Mouse (Mus musculus) adipocyte (in vitro differentiated cells): ENCODE results near the gene 5730596B20Rik.

ENCODE experiments used
- DNase-seq: peaks from one replicate; pipeline ENCODE4 v3.0.0-alpha.2; 2016; ENCODE audit warnings: low spot score

5730596B20Rik gene

DNA sequence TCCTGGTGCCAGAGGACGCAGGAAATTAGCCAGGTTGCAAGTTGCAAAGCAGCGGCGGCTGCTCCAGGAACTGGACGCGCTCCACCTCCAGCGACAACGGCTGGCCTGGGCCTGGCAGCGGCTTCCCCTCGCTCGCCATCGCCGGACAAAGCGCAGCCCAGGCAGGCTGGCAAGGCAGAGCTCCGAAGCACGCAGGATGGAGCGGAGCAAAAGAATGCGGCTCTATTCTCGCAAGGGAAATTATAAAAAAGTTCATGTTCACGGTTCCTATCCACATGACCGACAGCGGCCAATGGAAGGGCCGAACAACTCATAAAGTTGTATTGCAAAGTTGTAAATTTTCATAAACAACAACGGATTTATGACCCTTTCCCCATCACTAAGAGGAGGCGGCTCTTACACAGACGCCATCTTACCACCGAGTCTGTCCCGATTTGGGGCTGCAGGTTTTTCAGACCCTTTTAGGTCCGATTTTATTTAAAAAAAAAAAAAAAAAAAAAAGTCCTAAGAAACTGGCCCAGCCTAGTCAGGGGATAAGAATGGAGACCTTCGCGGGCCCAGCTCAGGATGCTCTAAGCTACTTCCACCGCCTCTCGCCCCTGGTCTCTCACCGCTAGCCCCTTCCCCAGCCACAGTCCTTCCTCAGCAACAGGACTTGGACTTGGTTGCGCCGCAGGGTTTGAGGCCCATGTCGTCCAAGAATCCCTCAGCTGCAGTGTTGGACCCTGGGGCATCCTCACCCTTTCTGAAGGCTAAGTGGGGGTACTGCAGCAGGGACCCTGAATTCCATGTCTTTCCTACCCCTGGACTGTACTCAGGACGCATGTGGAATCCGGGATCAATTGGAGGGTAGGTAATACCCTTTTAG is 36.1 kb downstream of the 5730596B20Rik start, which contains the start of the genes Hoxa3 and Gm28308:
Gene Hoxa3 (minus strand): TSS at position 218 of the 868 bp plus-strand sequence.
Gene Gm28308 (minus strand): TSS at position 221 of the 868 bp plus-strand sequence.
- peak; percentile 91 for DNase-seq

GRCm38 (mm10) chr6:52214271-52214670 is 37.0 kb downstream of the 5730596B20Rik start:
- DNase-seq = peak; percentile 40

GRCm38 (mm10) chr6:52215070-52215469 is 37.8 kb downstream of the 5730596B20Rik start:
- no peak for DNase-seq

DNA sequence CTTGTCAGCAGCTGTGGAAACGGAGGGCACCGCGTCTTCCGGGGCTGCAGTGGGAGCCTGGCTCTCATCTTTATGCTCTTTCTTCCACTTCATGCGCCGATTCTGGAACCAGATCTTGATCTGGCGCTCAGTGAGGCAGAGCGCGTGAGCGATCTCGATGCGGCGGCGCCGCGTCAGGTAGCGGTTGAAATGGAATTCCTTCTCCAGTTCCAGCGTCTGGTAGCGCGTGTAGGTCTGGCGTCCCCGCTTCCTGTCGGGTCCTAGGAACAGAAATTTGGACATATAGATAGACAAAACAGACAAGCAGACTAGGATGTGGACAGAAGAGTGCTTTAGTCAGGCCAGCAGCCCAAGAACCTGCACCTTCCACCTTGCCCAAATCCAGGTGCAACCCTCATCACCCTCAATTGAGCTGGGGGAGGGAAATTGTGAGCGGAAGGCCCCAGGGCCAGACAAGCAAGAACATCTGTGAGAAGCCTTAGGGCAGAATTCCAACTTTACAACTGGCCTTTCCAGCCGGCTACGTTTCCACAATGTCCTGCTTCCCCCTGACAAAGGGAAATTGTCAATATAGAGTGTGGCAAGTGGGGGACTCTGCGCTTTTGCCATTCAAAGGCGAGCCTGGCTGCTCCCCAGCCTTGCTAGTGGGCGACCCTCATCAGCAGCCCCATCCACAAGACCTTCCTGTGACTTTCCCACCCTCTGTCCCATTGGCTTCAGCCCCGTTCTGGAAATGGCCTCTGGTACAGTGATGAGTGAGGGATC is 38.7 kb downstream of the 5730596B20Rik start:
- no peak for DNase-seq

DNA sequence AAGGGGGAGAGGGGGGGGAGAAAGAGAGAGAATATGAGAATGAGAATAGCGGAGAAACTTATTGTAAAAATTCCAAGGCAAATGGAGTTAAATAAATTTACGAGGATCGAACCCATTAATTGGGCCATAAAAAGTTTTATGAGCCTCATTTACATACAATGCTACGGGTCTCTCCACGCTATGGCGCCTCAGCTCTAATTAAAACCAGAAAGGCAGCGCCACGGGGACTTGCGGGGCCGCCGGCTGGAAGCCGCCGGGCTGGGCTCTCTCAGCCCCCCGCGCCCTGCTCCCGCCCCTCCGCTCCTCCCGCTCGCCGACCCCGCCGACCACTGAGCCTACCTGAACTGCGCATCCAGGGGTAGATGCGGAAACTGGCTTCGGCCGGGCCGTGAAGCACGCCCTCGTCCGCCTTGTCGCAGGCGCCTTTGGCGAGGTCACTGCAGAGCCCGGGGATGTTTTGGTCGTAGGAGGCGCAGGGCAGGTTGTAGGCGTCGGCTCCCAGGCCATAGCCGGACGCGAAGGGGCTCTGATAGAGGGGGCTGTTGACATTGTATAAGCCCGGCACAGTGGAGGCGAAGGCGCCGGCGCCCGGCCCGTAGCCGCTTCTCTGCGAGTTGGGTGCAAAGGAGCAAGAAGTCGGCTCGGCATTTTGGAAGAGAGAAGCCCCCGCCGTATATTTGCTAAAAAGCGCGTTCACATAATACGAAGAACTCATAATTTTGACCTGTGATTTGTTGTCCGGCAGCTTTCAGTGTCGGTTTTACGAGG is 39.6 kb downstream of the 5730596B20Rik start:
- DNase-seq = no peak

DNA sequence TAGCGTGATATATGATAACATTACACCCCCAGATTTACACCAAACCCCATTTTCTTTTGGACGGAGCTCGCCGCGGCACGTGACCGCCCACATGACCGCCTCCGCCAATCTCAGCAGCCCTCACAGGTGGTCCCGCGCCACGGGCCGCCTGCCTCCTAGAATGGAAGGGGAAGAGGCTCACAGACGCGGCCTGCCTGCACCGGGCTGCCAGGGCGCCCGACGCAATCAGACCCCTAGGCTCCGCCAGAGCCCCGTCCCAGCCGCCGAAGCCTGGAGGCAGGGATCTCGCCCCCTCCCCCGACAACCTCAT is 40.1 kb downstream of the 5730596B20Rik start:
- DNase-seq = peak; percentile 78

- DNase-seq = no peak
Observed at GRCm38 (mm10) chr6:52217895-52218642, 40.8 kb downstream of the 5730596B20Rik start.

DNA sequence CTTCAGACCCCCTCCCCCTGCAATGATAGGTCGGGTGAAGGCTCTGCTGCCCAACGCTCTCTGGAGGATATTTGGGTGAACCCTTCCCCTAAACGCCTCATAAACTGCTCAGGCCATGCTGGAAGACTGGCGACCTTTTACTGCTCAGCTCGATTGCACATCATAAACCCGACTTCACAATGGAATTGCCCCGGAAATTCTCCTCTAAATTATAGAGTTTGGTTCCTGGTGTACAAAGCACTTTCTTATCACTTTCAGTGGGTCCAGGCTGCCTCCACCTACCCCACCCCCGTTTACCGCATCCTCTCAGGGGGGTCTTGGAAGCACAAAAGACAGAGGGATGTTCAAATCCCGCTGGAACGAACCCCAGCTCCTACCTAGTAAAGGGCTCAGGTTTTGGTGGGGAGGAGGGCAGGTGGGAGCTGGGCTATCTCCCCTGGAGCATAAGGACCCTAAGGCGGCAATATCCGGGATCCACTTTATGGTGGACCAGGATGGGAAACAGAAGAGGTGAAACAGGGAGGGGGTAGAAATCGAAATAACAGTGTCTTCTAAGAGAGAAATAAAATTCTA is 41.4 kb downstream of the 5730596B20Rik start:
- no peak for DNase-seq

DNA sequence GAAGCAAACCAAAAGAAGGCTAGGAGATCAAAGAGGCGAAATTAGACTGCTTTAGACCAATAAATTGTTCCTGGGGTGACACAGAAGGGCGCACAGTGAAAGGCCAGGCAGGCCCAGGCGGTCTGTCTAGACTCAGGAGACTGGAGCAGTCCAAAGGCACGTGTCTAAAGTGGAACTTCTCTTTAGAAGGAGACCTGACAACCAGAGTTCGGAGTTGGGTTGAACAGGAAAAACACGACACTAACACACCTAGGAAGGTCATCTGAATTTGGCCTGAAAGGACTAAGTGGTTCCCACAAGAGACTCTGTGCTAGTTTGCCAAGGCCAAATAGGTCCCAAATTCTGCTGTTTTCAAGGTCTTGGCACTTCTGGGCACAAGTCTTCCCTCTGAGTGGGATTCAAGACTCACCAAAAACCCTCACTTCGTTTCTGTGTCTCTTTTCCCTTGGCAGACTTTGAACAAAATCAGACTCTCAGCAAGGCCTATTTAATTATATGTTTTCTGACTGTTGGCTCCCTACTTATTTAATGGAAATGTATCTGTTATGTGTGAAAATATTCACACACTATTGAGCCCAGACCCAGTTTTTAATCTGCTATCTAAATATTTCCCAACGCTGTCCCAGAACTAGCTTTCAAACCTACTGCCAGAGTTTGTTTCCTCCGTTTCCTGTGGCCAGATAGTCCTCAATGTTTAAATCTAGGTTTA is 42.1 kb downstream of the 5730596B20Rik start:
- DNase-seq = no peak

DNA sequence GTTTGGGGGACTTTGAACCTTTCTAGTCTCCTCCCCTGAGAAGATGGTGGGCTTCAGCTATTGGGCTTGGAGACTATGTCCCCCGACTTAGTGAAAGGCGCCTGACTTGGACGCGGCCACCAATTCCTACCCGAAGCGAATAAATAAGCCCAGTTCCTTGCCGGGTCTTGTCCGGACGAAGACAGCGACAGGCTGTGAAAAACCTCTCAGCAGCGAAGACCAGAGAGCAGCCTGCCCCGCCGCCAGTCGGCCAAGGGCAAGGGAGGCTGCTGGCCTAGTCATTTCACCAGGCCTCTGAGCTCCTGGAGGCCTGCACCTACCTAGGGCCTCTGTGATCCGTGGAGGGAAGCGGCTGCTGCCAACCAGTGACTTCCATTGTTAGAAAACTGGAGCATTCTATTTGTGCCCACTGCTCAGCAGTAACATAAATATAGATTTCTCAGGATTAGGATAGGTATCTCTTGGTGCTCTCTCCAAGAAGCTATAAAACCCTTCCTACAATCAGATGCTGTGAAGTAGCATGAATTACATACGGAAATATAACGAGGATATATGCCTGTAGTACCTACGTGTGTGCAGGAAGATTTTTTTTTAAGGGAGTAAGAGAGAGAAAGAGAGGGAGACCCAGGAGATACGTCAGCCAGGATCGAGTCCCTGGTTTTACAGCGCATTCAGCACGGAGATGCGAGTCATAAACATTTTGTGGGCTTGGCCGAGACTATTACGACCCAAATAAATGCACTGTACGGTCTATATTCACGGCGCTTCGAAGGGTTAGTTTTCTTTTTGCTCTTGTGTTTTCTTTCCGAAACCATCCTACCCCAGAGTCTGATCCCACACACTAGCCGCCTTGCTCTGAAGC is 42.9 kb downstream of the 5730596B20Rik start:
- DNase-seq = no peak

GRCm38 (mm10) chr6:52220865-52221310 is 43.6 kb downstream of the 5730596B20Rik start:
- no peak for DNase-seq

DNA sequence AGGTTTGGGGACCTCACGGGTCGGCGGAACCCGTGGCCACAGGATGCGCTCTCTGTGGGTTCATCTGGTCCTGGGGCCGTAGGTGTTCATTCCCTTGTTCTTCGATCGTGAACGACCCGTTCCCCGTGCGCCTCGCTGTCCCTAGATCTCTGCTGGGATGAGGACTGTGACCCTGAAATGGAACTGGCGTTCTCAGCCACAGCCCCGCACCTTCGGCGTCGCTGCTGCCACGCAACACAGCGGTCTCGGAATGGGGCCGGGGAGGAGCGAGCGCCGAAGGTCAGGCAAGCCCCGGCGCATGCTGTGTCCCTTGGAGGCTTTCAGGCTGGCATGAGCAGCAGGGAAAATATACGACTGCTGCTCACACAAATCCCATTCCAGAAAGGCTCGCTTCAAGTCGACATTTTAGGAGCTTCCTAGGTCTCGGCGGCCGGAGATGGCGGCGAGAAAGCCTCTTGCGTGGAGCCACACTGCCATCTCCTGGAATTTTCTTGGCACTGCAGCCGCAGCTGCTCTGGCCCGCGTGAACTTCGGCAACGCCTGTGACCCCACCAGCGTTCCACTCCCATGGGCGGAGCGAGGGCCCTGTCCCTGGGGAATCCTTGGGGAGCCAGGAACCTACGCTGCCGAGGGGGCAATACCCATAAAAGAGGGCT is 44.2 kb downstream of the 5730596B20Rik start, which contains the start of gene Hoxa7:
Gene Hoxa7 (minus strand): TSS at position 518 of the 656 bp plus-strand sequence.
- peak; percentile 89 for DNase-seq

- no peak for DNase-seq
Observed at GRCm38 (mm10) chr6:52221993-52222685, 44.8 kb downstream of the 5730596B20Rik start.

- no peak for DNase-seq
Observed at GRCm38 (mm10) chr6:52222729-52223128, 45.4 kb downstream of the 5730596B20Rik start.

DNA sequence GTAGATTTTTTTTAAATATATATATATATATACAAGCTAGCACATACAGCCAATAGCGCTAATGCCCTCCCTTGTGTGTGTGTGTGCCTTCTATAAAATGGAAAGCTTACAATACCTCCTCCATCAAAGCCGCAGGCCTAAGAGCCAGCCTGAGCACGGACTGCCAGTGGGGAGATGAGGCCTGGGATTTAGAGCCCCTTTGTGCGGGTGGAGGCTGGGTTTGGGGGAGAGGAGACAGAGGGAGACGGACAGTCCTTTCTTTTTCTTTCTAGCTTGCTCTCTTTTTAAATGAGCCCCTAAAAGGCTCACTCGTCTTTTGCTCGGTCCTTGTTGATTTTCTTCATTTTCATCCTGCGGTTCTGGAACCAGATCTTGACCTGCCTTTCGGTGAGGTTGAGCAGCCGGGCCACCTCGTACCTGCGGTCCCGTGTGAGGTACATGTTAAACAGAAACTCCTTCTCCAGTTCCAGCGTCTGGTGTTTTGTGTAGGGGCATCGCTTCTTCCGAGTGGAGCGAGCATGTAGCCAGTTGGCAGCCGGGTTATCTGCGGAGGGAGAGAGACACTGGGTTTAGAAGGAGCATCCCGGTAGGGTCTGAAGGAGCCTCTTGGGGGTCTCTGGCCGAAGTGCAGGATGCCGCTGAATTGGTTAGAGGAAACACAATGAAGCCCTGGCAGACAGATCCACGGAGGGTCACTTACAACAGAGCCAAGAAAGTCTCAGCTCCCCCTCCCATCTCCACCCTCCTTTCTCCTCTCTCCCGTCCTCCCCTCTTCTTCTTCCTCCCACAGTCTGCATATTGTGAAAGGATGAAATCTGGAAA is 46.9 kb downstream of the 5730596B20Rik start:
- no peak for DNase-seq

- no peak for DNase-seq
Observed at GRCm38 (mm10) chr6:52224895-52225611, 47.8 kb downstream of the 5730596B20Rik start.
